Mouse (Mus musculus): ENCODE measurements at regions not wholly inside any gene's neighbourhood (a gene's known extent, or its start where the extent isn't known, plus 50 kb on each side); places are given as distances from the start of the nearest gene placed in this dataset.

DNA sequence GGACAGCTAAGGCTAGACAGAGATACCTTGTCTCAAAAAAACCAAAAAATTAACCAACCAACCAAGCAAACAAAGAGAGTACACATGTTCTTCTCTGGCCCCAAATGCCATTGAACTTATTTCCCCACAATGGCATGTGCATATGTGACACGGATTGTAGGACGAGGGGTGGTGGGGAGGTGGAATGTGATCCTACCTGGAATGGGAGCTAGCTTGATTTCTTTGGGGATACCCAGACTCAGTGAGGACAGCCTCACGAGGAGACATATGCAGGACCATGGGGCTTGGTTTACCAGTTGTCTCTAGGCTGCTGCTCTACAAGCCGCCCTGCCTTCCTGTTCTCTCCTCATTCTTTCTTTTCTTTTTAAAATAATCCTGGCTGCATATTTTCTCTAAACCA, 55.9 kb upstream of the Slc25a33 start:
- H3K27ac ChIP-seq (ENCODE audit: insufficient read depth, low read depth, low read length): no peak overlapping the region
- WGBS: 97% methylated on average over 4 of the region's 4 CpGs
- no peaks in the 10 kb centered on the region for H3K4me1 ChIP-seq (ENCODE audit: control insufficient read depth, insufficient read depth, low read length)
- TF ChIP-seq CTCF (IDR thresholded peaks at IDR 0.05; ENCODE audit: insufficient read depth, low read depth, low read length): no peak
- no peak for TF ChIP-seq POLR2A (IDR thresholded peaks at IDR 0.05; ENCODE audit: insufficient read depth, low read depth, low read length)
- no peak overlapping the region for H3K4me3 ChIP-seq (ENCODE audit: insufficient read depth, low read depth, low read length)

DNA sequence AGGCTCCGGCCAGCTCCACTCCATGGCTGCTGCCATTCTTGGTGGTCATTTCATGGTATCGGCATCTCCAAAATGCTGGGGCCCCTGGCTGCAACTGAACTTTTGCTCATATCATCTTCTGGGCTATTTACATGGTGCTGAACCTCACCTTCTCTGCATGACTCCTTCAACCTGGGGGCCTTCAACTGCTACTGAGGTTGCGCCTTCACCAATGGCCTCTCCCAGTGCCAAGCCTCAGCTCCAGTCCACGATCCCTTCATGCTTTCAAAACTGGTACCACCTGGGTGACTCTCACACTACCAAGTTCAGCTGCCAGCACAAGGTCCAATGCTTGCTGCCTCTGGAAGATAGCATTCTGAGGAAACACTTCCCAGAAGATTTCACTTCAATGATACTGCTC, 53.7 kb upstream of the Slc25a33 start:
- no peak overlapping the region for H3K27ac ChIP-seq (ENCODE audit: insufficient read depth, low read depth, low read length)
- no peaks in the 10 kb centered on the region for H3K4me1 ChIP-seq (ENCODE audit: control insufficient read depth, insufficient read depth, low read length)
- H3K4me3 ChIP-seq (ENCODE audit: insufficient read depth, low read depth, low read length): no peak overlapping the region
- WGBS: 97% methylated on average over 4 of the region's 4 CpGs
- no peak for TF ChIP-seq POLR2A (IDR thresholded peaks at IDR 0.05; ENCODE audit: insufficient read depth, low read depth, low read length)

Measured in olfactory bulb, adult 2 months (tissue).